Mouse (Mus musculus) hindbrain, embryonic 14.5 days (tissue): ENCODE measurements around the gene Ndufa13. TPM values are rescaled to one million over a fixed set of nuclear protein-coding genes. Genes with fewer than 3 reads are reported as not detected.
A peak's percentile ranks its signal among the peaks of the same experiment; 100 is the strongest.
"Not testable (repeated sequence)": the region's sequence is repeated elsewhere in the genome, so short reads cannot be mapped to it uniquely, and the experiment has no call there.

Experiments used
- ATAC-seq: fragments of 200-750 bp; cut with Nextera tagmentation; 2 replicates; pipeline ENCODE4 v1.8.0; 2017; ENCODE audit warnings: moderate number of reproducible peaks, mild to moderate bottlenecking, moderate TSS enrichment, moderate library complexity; ENCODE audit not compliant: low FRiP score
- DNase-seq: peaks from one replicate; pipeline ENCODE4 v3.0.0-alpha.2; 2015; ENCODE audit warnings: low spot score
- H3K27ac ChIP-seq: fragments of 300-500 bp; sonication (generic); 2 replicates; pipeline ENCODE4 v1.5.1; 2014; ENCODE audit warnings: mild to moderate bottlenecking, moderate library complexity
- H3K27me3 ChIP-seq: fragments of 300-500 bp; sonication (generic); 2 replicates; pipeline ENCODE4 v1.6.1; 2014; ENCODE audit warnings: mild to moderate bottlenecking, low read length, mixed read lengths; ENCODE audit not compliant: control insufficient read depth, insufficient read depth
- H3K36me3 ChIP-seq: fragments of 300-500 bp; sonication (generic); replicated peaks from 2 replicates; pipeline ENCODE4 v1.6.1; 2014; ENCODE audit not compliant: control insufficient read depth, insufficient read depth
- H3K4me1 ChIP-seq: fragments of 300-500 bp; sonication (generic); replicated peaks from 2 replicates; pipeline ENCODE4 v1.6.1; 2014; ENCODE audit warnings: antibody characterized with exemption, low read length, mixed read lengths; ENCODE audit not compliant: control insufficient read depth, insufficient read depth
- H3K4me2 ChIP-seq: fragments of 300-500 bp; sonication (generic); replicated peaks from 2 replicates; pipeline ENCODE4 v1.6.1; 2014; ENCODE audit warnings: mild to moderate bottlenecking, moderate library complexity
- H3K4me3 ChIP-seq: fragments of 300-500 bp; sonication (generic); replicated peaks from 2 replicates; pipeline ENCODE4 v1.5.1; 2014; ENCODE audit warnings: mild to moderate bottlenecking, low read length
- H3K9ac ChIP-seq: fragments of 300-500 bp; sonication (generic); 2 replicates; pipeline ENCODE4 v1.6.1; 2014
- H3K9me3 ChIP-seq: fragments of 300-500 bp; sonication (generic); 2 replicates; pipeline ENCODE4 v1.6.1; 2016; ENCODE audit warnings: low read length; ENCODE audit not compliant: control insufficient read depth
- WGBS: fragments of 180-500 bp; shearing (Covaris S2); extraction: QIAGEN DNeasy Blood & Tissue Kit; methylation state at CpG from one replicate; pipeline ENCODE4 v1.1.7; 2014; 5-methylcytosine and 5-hydroxymethylcytosine counted together
- polyA plus RNA-seq: library from polyadenylated mRNA; unstranded; fragments of >200 nt; fragmentation: Nextera tagmentation; extraction: Ambion mirVana; gene quantifications from 2 replicates; pipeline ENCODE4 v1.2.1, GENCODE M21; 2014

Gene Ndufa13
- 201 and 213 TPM in 2 replicates for polyA plus RNA-seq

- no peaks in the 10 kb centered on the region for H3K9me3 ChIP-seq
- H3K27ac ChIP-seq: peak within 1 kb of the TSS; percentile 93
- H3K9ac ChIP-seq: peak within 1 kb of the TSS; percentile 77
- 3% methylated on average over 89 of the region's 89 CpGs for WGBS
- H3K4me1 ChIP-seq: peaks cover 25% of the 10 kb centered on the region
- peak; percentile 46 for ATAC-seq
- no peak for DNase-seq
- H3K27me3 ChIP-seq: no peaks in the 10 kb centered on the region
- peaks cover 4% of the 10 kb centered on the region; the same call in 1 of the 2 replicates for H3K36me3 ChIP-seq
- peak within 1 kb of the TSS; percentile 80 for H3K4me3 ChIP-seq
- peak within 1 kb of the TSS; percentile 99 for H3K4me2 ChIP-seq
These were observed at the start of gene Ndufa13, which contains the start of the genes Tssk6 and Yjefn3 for GRCm38 (mm10) chr8:69902163-69903062. Gene Ndufa13 (minus strand): TSS chr8:69902558. Gene Tssk6 (plus strand): TSS chr8:69902184. Gene Yjefn3 (minus strand): TSS chr8:69902712.

GRCm38 (mm10) chr8:69950300-69950699 lies 47.9 kb upstream of the Ndufa13 start:
- H3K36me3 ChIP-seq: 0 out of 2 replicates have a peak, but pooled peaks cover 3% of the 10 kb centered on the region
- no peaks in the 10 kb centered on the region for H3K4me1 ChIP-seq
- H3K27me3 ChIP-seq: no peaks in the 10 kb centered on the region
- WGBS: 94% methylated on average over 2 of the region's 2 CpGs
- H3K9ac ChIP-seq: no peak overlapping the region
- DNase-seq: no peak
- H3K9me3 ChIP-seq: no peaks in the 10 kb centered on the region
- H3K4me3 ChIP-seq: no peak overlapping the region
- ATAC-seq: no peak
- H3K4me2 ChIP-seq: no peak overlapping the region
- no peak overlapping the region for H3K27ac ChIP-seq

GRCm38 (mm10) chr8:69942495-69942894 lies 40.1 kb upstream of the Ndufa13 start:
- WGBS: 87% methylated on average over 2 of the region's 3 CpGs
- not testable (repeated sequence) for ATAC-seq, DNase-seq, H3K4me3 ChIP-seq, H3K27ac ChIP-seq, H3K4me1 ChIP-seq, H3K36me3 ChIP-seq, H3K27me3 ChIP-seq, H3K9ac ChIP-seq, H3K9me3 ChIP-seq, H3K4me2 ChIP-seq

DNA sequence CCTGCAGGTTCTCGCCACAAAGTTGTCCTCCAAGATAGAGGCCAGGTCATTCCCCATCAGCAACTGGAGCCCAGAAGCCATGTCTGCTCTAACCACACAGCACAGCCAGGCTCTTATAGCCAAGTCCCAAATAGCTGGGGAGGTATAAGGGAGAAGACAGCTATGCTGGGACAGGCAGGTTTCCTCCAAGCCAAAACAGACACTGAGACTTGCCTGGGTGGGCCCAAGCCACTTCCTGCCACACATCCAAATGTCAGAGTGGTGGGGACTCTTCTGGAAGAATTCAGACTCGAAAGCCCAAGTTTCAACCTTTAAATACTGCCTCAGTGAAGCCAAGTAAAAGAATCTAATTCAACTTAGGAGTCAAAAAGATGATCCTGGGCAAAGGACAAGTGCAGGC lies 38.0 kb upstream of the Ndufa13 start:
- whole genome bisulfite sequencing: 96% methylated on average over 2 of the region's 2 CpGs
- no peak overlapping the region for H3K4me3 ChIP-seq
- DNase-seq (no peak), ATAC-seq (no peak)
- H3K27me3 ChIP-seq: no peaks in the 10 kb centered on the region
- H3K4me1 ChIP-seq: peaks cover 4% of the 10 kb centered on the region; the same call in 1 of the 2 replicates
- peaks cover 3% of the 10 kb centered on the region; the same call in 1 of the 2 replicates for H3K36me3 ChIP-seq
- no peak overlapping the region for H3K4me2 ChIP-seq
- no peak overlapping the region for H3K27ac ChIP-seq
- no peaks in the 10 kb centered on the region for H3K9me3 ChIP-seq
- no peak overlapping the region for H3K9ac ChIP-seq

GRCm38 (mm10) chr8:69939633-69940032 lies 37.3 kb upstream of the Ndufa13 start:
- Histone ChIP-seq H3K4me3 (no peak overlapping the region), H3K4me2 (no peak overlapping the region), H3K9ac (no peak overlapping the region), H3K27me3 (no peaks in the 10 kb centered on the region), H3K4me1 (peaks cover 4% of the 10 kb centered on the region; the same call in 1 of the 2 replicates), H3K36me3 (peaks cover 11% of the 10 kb centered on the region; the same call in 1 of the 2 replicates), H3K9me3 (no peaks in the 10 kb centered on the region), H3K27ac (no peak overlapping the region)
- DNase-seq (no peak), ATAC-seq (no peak)
- 73% methylated on average over 3 of the region's 3 CpGs for WGBS

DNA sequence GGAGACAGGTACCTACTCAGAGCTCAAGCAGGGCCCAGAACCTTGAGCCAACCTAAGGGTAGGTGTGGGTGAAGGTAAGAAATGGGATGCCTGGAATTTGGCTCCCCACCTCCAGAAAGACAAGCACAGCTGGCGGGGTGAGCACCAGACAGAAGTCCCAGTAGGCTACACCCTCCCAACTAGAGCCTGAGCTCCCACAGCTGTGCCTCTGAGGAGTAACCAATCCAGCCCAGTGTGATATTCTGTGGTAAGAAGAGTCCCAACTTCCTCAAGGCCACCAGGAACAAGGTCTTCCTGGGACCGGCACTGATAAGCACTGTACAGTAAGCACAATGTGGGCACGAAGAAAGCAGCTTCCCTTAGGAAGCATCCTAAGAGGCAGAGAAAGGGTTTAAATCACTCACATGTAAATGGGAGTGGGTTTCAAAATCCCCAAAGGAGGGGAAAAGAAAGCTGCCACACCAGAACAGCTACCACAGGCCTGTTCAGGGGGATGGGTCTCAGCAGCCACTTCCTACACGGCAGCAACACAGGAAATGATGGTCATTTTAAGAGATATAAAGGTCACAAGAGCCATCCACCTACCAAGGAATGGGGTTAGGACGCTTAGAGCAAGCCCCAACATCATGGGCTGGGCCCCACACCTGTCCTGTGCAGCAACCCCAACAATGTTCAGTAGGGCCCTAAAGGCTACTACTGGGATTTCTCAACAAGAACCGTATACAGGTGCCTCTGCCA lies 36.1 kb upstream of the Ndufa13 start:
- DNase-seq: no peak
- no peak for ATAC-seq
- Histone ChIP-seq H3K9me3 (no peaks in the 10 kb centered on the region), H3K4me2 (no peak overlapping the region), H3K27me3 (no peaks in the 10 kb centered on the region), H3K27ac (no peak overlapping the region), H3K4me1 (peaks cover 4% of the 10 kb centered on the region; the same call in 1 of the 2 replicates), H3K9ac (no peak overlapping the region), H3K36me3 (peaks cover 17% of the 10 kb centered on the region; the same call in 1 of the 2 replicates), H3K4me3 (no peak overlapping the region)
- 94% methylated on average over 6 of the region's 6 CpGs for WGBS

DNA sequence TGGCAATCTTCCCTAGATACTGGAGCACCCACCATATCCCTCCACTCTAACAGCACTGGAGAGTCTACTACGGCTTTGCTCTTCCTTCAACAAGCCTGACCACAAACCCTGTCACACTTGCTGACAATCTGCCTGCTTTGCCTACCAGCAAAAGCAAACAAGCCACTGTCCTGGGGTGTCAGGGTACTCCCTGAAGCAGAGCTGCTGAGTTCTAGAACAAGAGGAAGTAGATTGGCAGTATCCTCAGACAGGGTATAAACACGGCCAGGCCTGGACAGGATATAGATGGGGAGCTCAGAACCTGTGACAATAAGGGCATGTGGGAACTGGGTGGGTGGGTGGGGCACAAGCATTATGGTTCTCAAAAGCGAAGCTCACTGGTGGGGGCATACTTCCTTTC lies 35.1 kb upstream of the Ndufa13 start:
- H3K4me2 ChIP-seq: no peak overlapping the region
- peaks cover 4% of the 10 kb centered on the region; the same call in 1 of the 2 replicates for H3K4me1 ChIP-seq
- H3K9ac ChIP-seq: no peak overlapping the region
- DNase-seq (no peak), ATAC-seq (no peak)
- H3K4me3 ChIP-seq: no peak overlapping the region
- no peaks in the 10 kb centered on the region for H3K27me3 ChIP-seq
- H3K9me3 ChIP-seq: no peaks in the 10 kb centered on the region
- no peak overlapping the region for H3K27ac ChIP-seq
- WGBS: 93% methylated on average over 3 of the region's 3 CpGs
- peaks cover 17% of the 10 kb centered on the region; the same call in 1 of the 2 replicates for H3K36me3 ChIP-seq

GRCm38 (mm10) chr8:69936050-69936794 lies 33.9 kb upstream of the Ndufa13 start:
- H3K36me3 ChIP-seq: peaks cover 17% of the 10 kb centered on the region; the same call in 1 of the 2 replicates
- peaks cover 4% of the 10 kb centered on the region; the same call in 1 of the 2 replicates for H3K4me1 ChIP-seq
- DNase-seq: peak; percentile 59
- H3K9me3 ChIP-seq: no peaks in the 10 kb centered on the region
- 73% methylated on average over 7 of the region's 7 CpGs for WGBS
- no peaks in the 10 kb centered on the region for H3K27me3 ChIP-seq
- peak; percentile 69 for ATAC-seq
- H3K4me3 ChIP-seq: no peak overlapping the region
- H3K4me2 ChIP-seq: no peak overlapping the region
- no peak overlapping the region for H3K9ac ChIP-seq
- H3K27ac ChIP-seq: 0 out of 2 replicates have a peak overlapping the region, but pooled peaks have one; percentile 36
